Mouse (Mus musculus): ENCODE data around the gene Klrg1. TPM values are rescaled to one million over a fixed set of nuclear protein-coding genes. Genes with fewer than 3 reads are reported as not detected.

Gene Klrg1
- 0.92 and 1.0 TPM in 2 replicates for polyA plus RNA-seq (2014; fragmentation: Nextera tagmentation; extraction: Ambion mirVana)

GRCm38 (mm10) chr6:122282782-122283181 lies at the start of gene Klrg1:
Gene Klrg1 (minus strand): TSS chr6:122282882.
- Histone ChIP-seq H3K9ac (replicated peaks; ENCODE audit: low read length) (no peak within 1 kb of the TSS), H3K9me3 (ENCODE audit: control insufficient read depth, low read length) (no peaks in the 10 kb centered on the region), H3K4me3 (replicated peaks; ENCODE audit: low read depth, low read length) (no peak within 1 kb of the TSS), H3K27me3 (ENCODE audit: control insufficient read depth, insufficient read depth, low read length) (no peaks in the 10 kb centered on the region), H3K4me2 (ENCODE audit: low read length) (no peak within 1 kb of the TSS), H3K27ac (replicated peaks; ENCODE audit: low read depth, low read length) (no peak within 1 kb of the TSS), H3K36me3 (ENCODE audit: control insufficient read depth, insufficient read depth, low read length) (no peaks in the 10 kb centered on the region), H3K4me1 (ENCODE audit: control insufficient read depth, insufficient read depth, low read length) (no peaks in the 10 kb centered on the region)
- DNase-seq (no peak), ATAC-seq (ENCODE audit: low FRiP score, low TSS enrichment) (no peak)
- 83% methylated on average over 6 of the region's 6 CpGs for WGBS

GRCm38 (mm10) chr6:122325361-122325975 lies 42.8 kb upstream of the Klrg1 start:
- DNase-seq (no peak), ATAC-seq (ENCODE audit: low FRiP score, low TSS enrichment) (no peak)
- H3K4me3 ChIP-seq (replicated peaks; ENCODE audit: low read depth, low read length), result no peak overlapping the region
- 94% methylated on average over 6 of the region's 6 CpGs for WGBS
- no peaks in the 10 kb centered on the region for H3K27me3 ChIP-seq (ENCODE audit: control insufficient read depth, insufficient read depth, low read length)
- no peak overlapping the region for H3K27ac ChIP-seq (replicated peaks; ENCODE audit: low read depth, low read length)
- no peaks in the 10 kb centered on the region for H3K4me1 ChIP-seq (ENCODE audit: control insufficient read depth, insufficient read depth, low read length)
- peaks cover 70% of the 10 kb centered on the region for H3K36me3 ChIP-seq (ENCODE audit: control insufficient read depth, insufficient read depth, low read length)
- no peak overlapping the region for H3K4me2 ChIP-seq (ENCODE audit: low read length)
- H3K9ac ChIP-seq (replicated peaks; ENCODE audit: low read length), result no peak overlapping the region
- no peaks in the 10 kb centered on the region for H3K9me3 ChIP-seq (ENCODE audit: control insufficient read depth, low read length)

GRCm38 (mm10) chr6:122318726-122319125 lies 36.0 kb upstream of the Klrg1 start:
- Histone ChIP-seq H3K27ac (replicated peaks; ENCODE audit: low read depth, low read length) (no peak overlapping the region), H3K9ac (replicated peaks; ENCODE audit: low read length) (no peak overlapping the region), H3K27me3 (ENCODE audit: control insufficient read depth, insufficient read depth, low read length) (no peaks in the 10 kb centered on the region), H3K4me3 (replicated peaks; ENCODE audit: low read depth, low read length) (no peak overlapping the region), H3K36me3 (ENCODE audit: control insufficient read depth, insufficient read depth, low read length) (peaks cover 98% of the 10 kb centered on the region), H3K9me3 (ENCODE audit: control insufficient read depth, low read length) (no peaks in the 10 kb centered on the region), H3K4me1 (ENCODE audit: control insufficient read depth, insufficient read depth, low read length) (no peaks in the 10 kb centered on the region), H3K4me2 (ENCODE audit: low read length) (no peak overlapping the region)
- 100% methylated on average over 1 of the region's 1 CpGs for WGBS
- no peak for ATAC-seq (ENCODE audit: low FRiP score, low TSS enrichment)
- no peak for DNase-seq

- no peak overlapping the region for H3K27ac ChIP-seq (replicated peaks; ENCODE audit: low read depth, low read length)
- 89% methylated on average over 5 of the region's 5 CpGs for WGBS
- peak overlapping the region; percentile 91 for H3K4me2 ChIP-seq (ENCODE audit: low read length)
- H3K4me1 ChIP-seq (ENCODE audit: control insufficient read depth, insufficient read depth, low read length), result peaks cover 17% of the 10 kb centered on the region
- H3K4me3 ChIP-seq (replicated peaks; ENCODE audit: low read depth, low read length), result peak overlapping the region; percentile 7; the same call in 1 of the 2 replicates
- H3K9ac ChIP-seq (replicated peaks; ENCODE audit: low read length), result no peak overlapping the region
- H3K27me3 ChIP-seq (ENCODE audit: control insufficient read depth, insufficient read depth, low read length), result no peaks in the 10 kb centered on the region
- no peaks in the 10 kb centered on the region for H3K9me3 ChIP-seq (ENCODE audit: control insufficient read depth, low read length)
- ATAC-seq (ENCODE audit: low FRiP score, low TSS enrichment), result no peak
- no peak for DNase-seq
- H3K36me3 ChIP-seq (ENCODE audit: control insufficient read depth, insufficient read depth, low read length), result peaks cover 35% of the 10 kb centered on the region
Measured at GRCm38 (mm10) chr6:122310187-122310820, 27.6 kb upstream of the Klrg1 start.

- Histone ChIP-seq H3K9ac (replicated peaks; ENCODE audit: low read length) (peak overlapping the region; percentile 86), H3K4me1 (ENCODE audit: control insufficient read depth, insufficient read depth, low read length) (peaks cover 17% of the 10 kb centered on the region), H3K27ac (replicated peaks; ENCODE audit: low read depth, low read length) (no peak overlapping the region), H3K9me3 (ENCODE audit: control insufficient read depth, low read length) (no peaks in the 10 kb centered on the region), H3K36me3 (ENCODE audit: control insufficient read depth, insufficient read depth, low read length) (peaks cover 27% of the 10 kb centered on the region), H3K4me3 (replicated peaks; ENCODE audit: low read depth, low read length) (peak overlapping the region; percentile 82), H3K27me3 (ENCODE audit: control insufficient read depth, insufficient read depth, low read length) (no peaks in the 10 kb centered on the region), H3K4me2 (ENCODE audit: low read length) (peak overlapping the region; percentile 91)
- WGBS, result 16% methylated on average over 11 of the region's 11 CpGs
- ATAC-seq (ENCODE audit: low FRiP score, low TSS enrichment), result no peak
- DNase-seq, result no peak
Measured at GRCm38 (mm10) chr6:122309446-122309960, 26.8 kb upstream of the Klrg1 start.

GRCm38 (mm10) chr6:122308505-122309393 lies 26.1 kb upstream of the Klrg1 start, which contains the start of gene M6pr:
Gene M6pr (plus strand): TSS chr6:122308720.
- DNase-seq (peak; percentile 97), ATAC-seq (ENCODE audit: low FRiP score, low TSS enrichment) (peak; percentile 98)
- Histone ChIP-seq H3K9me3 (ENCODE audit: control insufficient read depth, low read length) (no peaks in the 10 kb centered on the region), H3K4me3 (replicated peaks; ENCODE audit: low read depth, low read length) (peak within 1 kb of the TSS; percentile 82), H3K27me3 (ENCODE audit: control insufficient read depth, insufficient read depth, low read length) (no peaks in the 10 kb centered on the region), H3K36me3 (ENCODE audit: control insufficient read depth, insufficient read depth, low read length) (peaks cover 19% of the 10 kb centered on the region), H3K4me1 (ENCODE audit: control insufficient read depth, insufficient read depth, low read length) (peaks cover 17% of the 10 kb centered on the region), H3K4me2 (ENCODE audit: low read length) (peak within 1 kb of the TSS; percentile 91), H3K9ac (replicated peaks; ENCODE audit: low read length) (peak within 1 kb of the TSS; percentile 86), H3K27ac (replicated peaks; ENCODE audit: low read depth, low read length) (peak within 1 kb of the TSS; percentile 68)
- under 1% methylated on average over 49 of the region's 49 CpGs for WGBS

- WGBS, result 60% methylated on average over 6 of the region's 6 CpGs
Measured at GRCm38 (mm10) chr6:122308136-122308504, 25.4 kb upstream of the Klrg1 start.

GRCm38 (mm10) chr6:122306707-122307106 lies 24.0 kb upstream of the Klrg1 start:
- Histone ChIP-seq H3K27ac (replicated peaks; ENCODE audit: low read depth, low read length) (no peak overlapping the region), H3K9me3 (ENCODE audit: control insufficient read depth, low read length) (no peaks in the 10 kb centered on the region), H3K4me3 (replicated peaks; ENCODE audit: low read depth, low read length) (no peak overlapping the region), H3K4me1 (ENCODE audit: control insufficient read depth, insufficient read depth, low read length) (peaks cover 17% of the 10 kb centered on the region), H3K36me3 (ENCODE audit: control insufficient read depth, insufficient read depth, low read length) (no peaks in the 10 kb centered on the region), H3K4me2 (ENCODE audit: low read length) (no peak overlapping the region), H3K9ac (replicated peaks; ENCODE audit: low read length) (no peak overlapping the region), H3K27me3 (ENCODE audit: control insufficient read depth, insufficient read depth, low read length) (no peaks in the 10 kb centered on the region)
- DNase-seq (no peak), ATAC-seq (ENCODE audit: low FRiP score, low TSS enrichment) (no peak)
- WGBS, result 88% methylated on average over 4 of the region's 4 CpGs

More at GRCm38 (mm10) chr6:122308136-122308504, 25.4 kb upstream of the Klrg1 start:
- DNase-seq (no peak), ATAC-seq (ENCODE audit: low FRiP score, low TSS enrichment) (no peak; the same call in 1 of the 2 replicates)
- Histone ChIP-seq H3K9ac (replicated peaks; ENCODE audit: low read length) (no peak overlapping the region; the same call in 1 of the 2 replicates), H3K4me2 (ENCODE audit: low read length) (0 out of 2 replicates have a peak overlapping the region, but pooled peaks have one; percentile 9), H3K36me3 (ENCODE audit: control insufficient read depth, insufficient read depth, low read length) (peaks cover 13% of the 10 kb centered on the region), H3K9me3 (ENCODE audit: control insufficient read depth, low read length) (no peaks in the 10 kb centered on the region), H3K27me3 (ENCODE audit: control insufficient read depth, insufficient read depth, low read length) (no peaks in the 10 kb centered on the region), H3K27ac (replicated peaks; ENCODE audit: low read depth, low read length) (no peak overlapping the region), H3K4me3 (replicated peaks; ENCODE audit: low read depth, low read length) (peak overlapping the region; percentile 82; the same call in 1 of the 2 replicates), H3K4me1 (ENCODE audit: control insufficient read depth, insufficient read depth, low read length) (peaks cover 17% of the 10 kb centered on the region)
